Mouse (Mus musculus) cortical plate, adult 2 months (tissue): ENCODE data around the gene Efhd1.

Experiments
- CTCF ChIP-seq: fragments of 200-500 bp; IDR thresholded peaks from 2 replicates; pipeline ENCODE4 v1.5.1; 2011; ENCODE audit warnings: mild to moderate bottlenecking, control low read depth, low read length; ENCODE audit not compliant: insufficient read depth; ENCODE audit errors: extremely low read depth
- POLR2A ChIP-seq: fragments of 200-500 bp; IDR thresholded peaks from 2 replicates; pipeline ENCODE4 v1.6.1; 2011; ENCODE audit warnings: mild to moderate bottlenecking, low read length, control low read depth; ENCODE audit not compliant: insufficient read depth; ENCODE audit errors: extremely low read depth

- no peak for TF ChIP-seq POLR2A
- no peak for TF ChIP-seq CTCF
Observed at GRCm38 (mm10) chr1:87308952-87309351, 44.8 kb downstream of the Efhd1 start.
